Mouse (Mus musculus) cerebellum, adult 9-10 months (tissue): ENCODE data around the gene Zfp426.

Source experiments
- DNase-seq: peaks from one replicate; pipeline ENCODE4 v3.0.0; 2022

Gene Zfp426

DNA sequence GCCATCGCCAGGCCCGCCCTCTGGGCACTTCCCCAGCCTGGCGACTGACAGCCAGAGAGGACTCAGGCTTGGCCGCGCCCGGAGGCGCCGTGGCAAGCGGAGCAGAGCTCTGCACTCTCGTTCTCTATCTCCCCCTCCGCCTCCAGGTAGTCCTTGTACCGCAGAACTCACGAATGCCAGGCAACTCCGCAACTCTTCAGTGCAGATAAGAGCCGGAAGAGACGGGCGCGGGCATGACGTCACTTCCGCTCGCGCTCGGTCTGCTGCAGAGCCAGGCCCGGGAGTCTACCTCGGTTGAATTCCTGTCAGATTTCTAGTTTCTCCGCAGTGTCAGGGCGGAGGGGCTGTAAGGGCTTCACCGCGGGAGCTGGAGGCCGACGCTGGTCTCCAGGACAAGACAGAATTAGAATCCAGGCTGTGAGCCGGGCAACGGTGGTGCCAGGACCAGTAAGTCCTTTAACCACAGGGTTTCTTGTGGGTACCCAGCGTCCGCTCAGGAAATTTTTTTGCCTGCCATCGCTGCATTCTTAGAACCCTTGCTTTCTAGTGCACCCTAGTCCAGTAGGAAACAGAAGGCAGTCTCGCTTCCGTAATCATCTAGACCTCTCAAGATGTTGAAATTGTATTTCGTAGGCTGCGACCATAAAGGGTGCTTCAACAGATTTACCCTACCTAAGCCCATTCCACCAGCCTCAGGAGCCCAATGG lies at the start of gene Zfp426:
Gene Zfp426, minus strand, starts transcription at position 220 of the 707 bp plus-strand sequence.
- DNase-seq = peak; percentile 85

DNA sequence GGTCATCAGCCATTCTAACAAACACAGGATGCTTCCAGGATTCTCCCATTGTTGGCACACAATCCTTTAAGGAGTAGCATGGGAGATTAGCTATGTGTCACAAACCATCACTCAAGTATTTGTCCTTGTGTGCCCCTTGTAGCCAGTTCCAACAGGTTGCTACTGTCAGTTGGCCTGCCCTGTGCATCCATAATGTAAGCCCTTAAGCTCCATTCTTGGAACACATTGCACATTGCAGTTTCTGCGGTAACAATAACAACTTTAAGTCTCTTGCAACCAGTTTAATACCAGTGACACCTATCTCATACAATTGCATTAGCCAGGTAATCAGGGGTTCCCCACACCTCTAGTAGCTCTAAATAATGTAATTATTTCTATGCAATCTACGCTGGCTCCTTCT lies 44.1 kb upstream of the Zfp426 start:
- no peak for DNase-seq

DNA sequence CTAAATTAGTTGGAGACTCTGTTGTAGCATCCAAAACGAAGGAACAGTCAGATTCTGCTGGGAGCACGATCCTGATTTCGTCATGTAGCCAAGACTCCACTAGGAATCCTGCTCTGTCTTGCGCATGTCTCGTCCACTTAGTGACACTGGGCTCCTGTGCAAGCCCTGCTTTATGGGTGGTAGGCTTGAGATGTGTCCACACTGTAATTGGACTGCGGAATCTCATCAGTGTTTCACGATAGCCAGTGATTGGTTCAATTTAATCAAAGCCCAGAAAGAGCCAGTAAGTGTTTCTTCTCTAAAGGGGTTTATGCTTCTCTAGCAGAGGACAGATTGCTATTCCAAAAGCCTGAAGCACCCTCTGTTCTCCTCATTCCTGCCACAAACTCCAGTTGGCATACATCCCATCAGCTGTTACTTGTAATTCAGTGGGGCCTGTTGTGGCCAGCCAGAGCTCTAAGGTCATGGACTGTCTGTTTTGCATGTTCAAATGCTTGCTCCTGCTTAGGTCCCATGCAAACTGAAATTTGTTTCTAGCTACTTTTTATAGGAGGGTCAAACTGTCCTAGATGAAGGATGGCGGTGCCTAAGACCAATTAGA lies 41.9 kb upstream of the Zfp426 start:
- no peak for DNase-seq

GRCm38 (mm10) chr9:20521306-20521957 lies 28.9 kb upstream of the Zfp426 start, which contains the start of gene Zfp266:
Gene Zfp266 (minus strand): TSS chr9:20521417.
- DNase-seq = peak; percentile 91

GRCm38 (mm10) chr9:20520531-20521210 lies 28.1 kb upstream of the Zfp426 start:
- DNase-seq = no peak

- no peak for DNase-seq
Observed at GRCm38 (mm10) chr9:20519949-20520348, 27.4 kb upstream of the Zfp426 start.

DNA sequence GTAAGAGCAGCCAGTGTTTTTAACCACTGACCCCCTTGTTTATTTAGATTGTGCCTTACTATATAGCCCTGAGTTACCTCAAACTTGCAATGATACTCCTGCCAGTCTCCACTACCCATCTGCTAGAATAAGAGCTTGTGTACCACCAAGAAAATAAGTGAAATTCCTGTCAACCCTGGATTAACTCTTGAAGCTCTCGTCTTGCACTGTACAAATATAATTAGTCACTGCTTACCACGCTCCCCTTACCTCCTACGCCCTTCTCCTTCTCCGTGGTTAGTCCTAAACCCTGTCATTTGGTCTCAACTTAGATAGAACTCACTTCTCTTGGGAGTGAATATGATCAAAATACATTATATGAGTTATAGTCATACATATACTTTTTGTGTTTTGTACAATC lies 26.2 kb upstream of the Zfp426 start:
- DNase-seq = no peak

DNA sequence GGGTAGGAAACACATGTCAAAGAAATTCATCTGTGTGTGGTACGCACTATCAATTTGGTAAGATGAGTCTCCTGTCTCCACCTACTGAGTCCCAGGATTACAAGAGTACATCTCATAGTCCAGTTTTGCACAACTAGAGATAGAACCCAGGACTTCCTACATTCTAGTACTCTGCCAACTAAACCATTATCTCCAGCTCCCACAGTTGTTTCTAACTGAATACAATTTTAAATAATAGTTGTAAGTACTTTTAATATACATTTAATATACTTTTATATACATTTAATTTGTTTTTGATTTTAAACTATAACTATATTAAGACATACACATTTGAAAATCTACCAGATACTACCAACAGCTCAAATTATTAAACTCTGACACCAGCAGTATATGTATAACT lies 25.2 kb upstream of the Zfp426 start:
- no peak for DNase-seq

DNA sequence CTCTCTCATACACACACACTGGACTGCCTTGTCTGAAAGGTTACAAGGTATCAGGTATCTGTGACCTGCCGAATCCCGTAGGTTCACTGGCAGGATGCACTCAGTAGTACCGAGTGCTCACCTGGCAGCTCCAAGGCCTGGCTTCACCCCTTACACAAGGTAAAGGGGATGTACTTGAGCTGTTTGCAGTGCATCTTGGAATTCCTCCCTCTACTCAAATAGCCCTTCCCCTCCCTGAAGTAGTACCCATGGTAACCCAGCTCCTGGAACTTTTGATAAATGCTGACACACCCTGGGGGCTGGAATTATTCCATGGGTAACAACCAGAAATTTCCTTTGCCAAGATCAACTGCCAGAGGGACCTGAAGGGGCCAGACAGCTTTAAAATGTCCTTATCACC lies 21.5 kb upstream of the Zfp426 start:
- DNase-seq = no peak

DNA sequence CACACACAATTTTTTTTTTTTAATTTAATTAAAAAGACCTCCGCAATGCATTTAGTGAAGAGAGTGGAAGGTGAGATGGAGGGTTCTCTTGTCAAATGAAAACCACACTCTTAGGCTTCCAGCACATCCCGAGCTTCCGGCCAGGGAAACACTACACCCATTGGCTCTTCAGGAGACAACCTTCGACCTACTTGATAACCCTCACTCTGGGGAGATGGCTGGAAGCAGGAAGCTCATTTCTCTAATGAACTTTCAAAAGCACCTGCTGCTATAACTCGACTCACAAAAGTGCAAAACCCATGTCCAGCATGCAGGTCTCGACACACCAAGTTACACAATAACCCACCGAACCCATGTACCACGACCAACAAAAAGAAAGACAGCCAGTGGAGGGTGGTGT lies 20.2 kb upstream of the Zfp426 start:
- DNase-seq = no peak

GRCm38 (mm10) chr9:20511645-20512044 lies 19.1 kb upstream of the Zfp426 start:
- no peak for DNase-seq

- DNase-seq = no peak
Observed at GRCm38 (mm10) chr9:20510346-20510745, 17.8 kb upstream of the Zfp426 start.

- no peak for DNase-seq
Observed at GRCm38 (mm10) chr9:20509676-20510075, 17.1 kb upstream of the Zfp426 start.

DNA sequence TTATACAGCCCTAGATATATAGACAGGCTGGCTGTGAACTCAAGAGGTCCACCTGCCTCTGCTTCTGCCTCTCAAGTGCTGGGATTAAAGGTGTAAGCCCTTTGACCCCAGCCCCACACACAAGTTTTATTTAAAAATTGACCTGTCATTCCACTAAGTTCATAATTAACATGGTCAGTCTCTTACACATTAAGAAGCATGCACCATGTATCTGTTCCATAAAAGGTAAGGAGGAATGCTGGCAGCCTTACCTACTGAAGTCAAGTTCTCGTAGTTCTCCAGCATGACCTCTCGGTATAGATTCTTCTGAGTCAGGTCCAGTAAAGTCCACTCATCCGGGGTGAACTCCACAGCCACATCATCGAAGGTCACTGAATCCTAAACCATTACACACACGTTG lies 12.3 kb upstream of the Zfp426 start:
- DNase-seq = no peak

GRCm38 (mm10) chr9:20493281-20493680 lies 735 bp upstream of the Zfp426 start:
- no peak for DNase-seq

- no peak for DNase-seq
Observed at GRCm38 (mm10) chr9:20491858-20492526, 554 bp downstream of the Zfp426 start.

DNA sequence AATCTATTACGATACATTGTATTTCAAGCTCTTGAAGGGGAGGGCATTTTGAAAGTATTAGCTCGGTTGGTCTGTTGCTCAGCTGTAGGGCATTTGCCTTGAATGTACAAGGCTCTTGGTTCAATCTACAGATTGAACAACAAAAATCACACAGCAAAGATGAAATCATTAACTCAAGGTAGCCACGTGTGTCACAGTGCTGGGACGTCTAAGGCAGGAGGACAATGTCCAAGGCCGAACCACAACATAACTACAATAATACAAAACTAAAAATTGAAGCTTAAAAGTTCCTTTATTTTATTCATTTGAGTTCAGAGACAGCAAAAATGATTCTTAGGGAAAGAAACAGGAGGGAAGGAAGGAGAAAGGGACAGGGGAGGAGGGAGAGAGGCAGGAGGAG lies 3.0 kb downstream of the Zfp426 start:
- no peak for DNase-seq

DNA sequence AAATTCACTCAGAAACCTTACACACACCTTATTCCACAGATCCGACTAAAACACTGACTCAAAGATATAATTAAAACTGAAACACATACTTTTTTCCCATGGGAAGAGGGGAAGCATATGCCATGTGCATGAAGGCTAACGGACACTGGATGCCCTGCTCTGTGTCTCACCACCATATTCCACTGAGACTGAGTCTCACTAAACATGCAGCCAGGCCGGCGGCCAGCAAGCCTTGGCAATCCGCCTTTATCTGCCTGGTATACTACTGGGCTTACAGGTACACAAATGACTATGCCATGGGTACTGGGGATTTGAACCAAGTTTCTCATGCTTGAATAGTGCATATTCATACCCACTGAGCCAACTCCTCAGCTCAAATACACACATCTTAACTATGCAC lies 13.2 kb downstream of the Zfp426 start:
- DNase-seq = no peak

DNA sequence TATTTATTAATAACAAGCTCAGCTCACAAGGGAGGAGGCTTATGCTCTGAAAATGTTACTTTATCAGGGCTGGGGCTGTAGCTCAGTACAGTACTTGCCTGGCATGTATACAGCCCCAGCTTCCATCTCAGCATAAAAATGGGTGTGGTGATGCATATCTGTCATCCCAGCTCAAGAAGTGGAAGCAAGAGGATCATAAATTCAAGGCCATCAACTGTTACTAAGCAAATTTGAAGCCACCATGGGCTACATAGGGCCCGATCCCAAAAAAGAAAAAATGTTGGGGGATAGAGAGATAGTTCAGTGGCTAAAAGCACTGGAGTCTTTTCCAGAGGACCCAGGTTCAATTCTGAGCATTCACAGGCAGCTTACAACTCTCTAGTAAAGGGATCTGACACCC lies 15.9 kb downstream of the Zfp426 start:
- no peak for DNase-seq

DNA sequence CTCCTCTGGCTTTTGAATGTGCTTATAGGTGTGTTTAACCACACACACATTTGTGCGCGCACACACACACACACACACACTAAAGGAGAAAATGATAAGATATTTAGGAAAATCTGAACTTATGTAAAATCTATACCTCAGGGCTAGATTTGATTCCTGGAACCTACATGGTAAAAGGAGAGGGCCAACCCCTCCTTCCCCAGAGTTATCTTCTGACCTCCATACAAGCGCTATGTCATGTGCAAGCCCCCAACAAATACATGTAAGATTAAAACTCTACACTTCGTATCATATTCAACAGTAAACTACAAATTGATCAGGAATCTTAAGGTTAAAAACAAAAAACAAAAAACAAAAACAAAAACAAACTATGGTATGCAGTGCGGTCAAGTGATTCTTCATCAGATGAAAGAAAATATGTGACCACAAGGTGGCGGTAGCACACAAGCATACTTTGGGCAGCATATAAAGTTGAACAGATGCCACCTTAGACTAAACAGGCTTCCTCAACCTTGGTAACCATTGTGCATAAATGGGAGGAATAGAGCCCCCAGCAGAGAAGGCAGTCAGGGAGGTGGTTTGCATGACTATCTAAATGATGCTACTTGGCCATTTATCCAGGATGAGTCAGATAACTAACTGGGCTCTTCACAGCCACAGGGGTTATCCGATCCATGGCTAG lies 25.6 kb downstream of the Zfp426 start:
- DNase-seq = peak; percentile 80

GRCm38 (mm10) chr9:20459377-20460317 lies 32.9 kb downstream of the Zfp426 start, which contains the start of gene Zfp26:
Gene Zfp26 (minus strand): TSS chr9:20460162.
- peak; percentile 73 for DNase-seq
